Mouse (Mus musculus) heart, postnatal 0 days (tissue): ENCODE data around the gene Zfp383.

Experiments
- CTCF ChIP-seq: IDR thresholded peaks from 2 replicates; pipeline ENCODE4 v1.5.1; 2016; ENCODE audit warnings: antibody characterized with exemption, control low read depth, low read depth
- EP300 ChIP-seq: IDR thresholded peaks from 2 replicates; pipeline ENCODE4 v1.6.1; 2016; ENCODE audit warnings: antibody characterized with exemption, low read depth

GRCm38 (mm10) chr7:29954731-29955130 is 46.7 kb downstream of the Zfp383 start:
- TF ChIP-seq CTCF (peak; percentile 62), EP300 (no peak)
